Mouse (Mus musculus) bone marrow macrophage, adult 2 months (primary cell): ENCODE measurements around the gene Dennd6b. TPM values are rescaled to one million over a fixed set of nuclear protein-coding genes. Genes with fewer than 3 reads are reported as not detected.

Experiments used
- H3K27ac ChIP-seq: 2 replicates; pipeline ENCODE4 v1.5.1; 2012; ENCODE audit warnings: low read depth, low read length; ENCODE audit not compliant: insufficient read depth
- H3K4me1 ChIP-seq: 2 replicates; pipeline ENCODE4 v1.6.1; 2012; ENCODE audit warnings: low read length; ENCODE audit not compliant: control insufficient read depth, insufficient read depth
- H3K4me3 ChIP-seq: 2 replicates; pipeline ENCODE4 v1.5.1; 2012; ENCODE audit warnings: mild to moderate bottlenecking, low read length, moderate library complexity; ENCODE audit not compliant: insufficient read depth
- CTCF ChIP-seq: IDR thresholded peaks from 2 replicates; pipeline ENCODE4 v1.5.1; 2012; ENCODE audit warnings: low read depth, mild to moderate bottlenecking, low read length, moderate library complexity
- POLR2A ChIP-seq: IDR thresholded peaks from 2 replicates; pipeline ENCODE4 v1.6.1; 2012; ENCODE audit warnings: mild to moderate bottlenecking, low read depth, low read length, borderline replicate concordance
- polyA plus RNA-seq: library from polyadenylated mRNA; stranded (reverse); fragments of >200 nt; gene quantifications from 2 replicates; pipeline ENCODE4 v1.2.4, GENCODE M21; 2012; ENCODE audit not compliant: missing spikeins, insufficient read depth, insufficient read length

Gene Dennd6b
- polyA plus RNA-seq, 1 experiment = 3.4 TPM

GRCm38 (mm10) chr15:89177576-89178259, 18.6 kb downstream of the Dennd6b start:
- H3K27ac ChIP-seq = peak overlapping the region; percentile 100
- peaks cover 46% of the 10 kb centered on the region for H3K4me1 ChIP-seq
- TF ChIP-seq POLR2A = no peak
- TF ChIP-seq CTCF = no peak
- peak overlapping the region; percentile 77 for H3K4me3 ChIP-seq

- Histone ChIP-seq H3K4me1 (peaks cover 44% of the 10 kb centered on the region), H3K27ac (peak overlapping the region; percentile 100), H3K4me3 (peak overlapping the region; percentile 62)
- TF ChIP-seq CTCF (no peak), POLR2A (no peak)
These were observed 19.2 kb downstream of the Dennd6b start for GRCm38 (mm10) chr15:89177121-89177520.

GRCm38 (mm10) chr15:89175411-89176155, 20.7 kb downstream of the Dennd6b start:
- no peak for TF ChIP-seq CTCF
- no peak for TF ChIP-seq POLR2A
- peaks cover 55% of the 10 kb centered on the region for H3K4me1 ChIP-seq
- H3K27ac ChIP-seq = peak overlapping the region; percentile 24; the same call in 1 of the 2 replicates
- no peak overlapping the region for H3K4me3 ChIP-seq

GRCm38 (mm10) chr15:89174889-89175339, 21.4 kb downstream of the Dennd6b start:
- Histone ChIP-seq H3K27ac (peak overlapping the region; percentile 24; the same call in 1 of the 2 replicates), H3K4me1 (peaks cover 60% of the 10 kb centered on the region), H3K4me3 (no peak overlapping the region)
- TF ChIP-seq POLR2A (no peak), CTCF (no peak)

- peak overlapping the region; percentile 83 for H3K4me3 ChIP-seq
- no peak for TF ChIP-seq CTCF
- no peak for TF ChIP-seq POLR2A
- peak overlapping the region; percentile 96 for H3K27ac ChIP-seq
- H3K4me1 ChIP-seq = peaks cover 69% of the 10 kb centered on the region
These were observed 22.4 kb downstream of the Dennd6b start for GRCm38 (mm10) chr15:89173906-89174214.

GRCm38 (mm10) chr15:89173024-89173905, 23.0 kb downstream of the Dennd6b start:
- H3K4me3 ChIP-seq = peak overlapping the region; percentile 83
- peak overlapping the region; percentile 96 for H3K27ac ChIP-seq
- TF ChIP-seq CTCF = no peak
- no peak for TF ChIP-seq POLR2A
- H3K4me1 ChIP-seq = peaks cover 66% of the 10 kb centered on the region

- Histone ChIP-seq H3K4me1 (peaks cover 63% of the 10 kb centered on the region), H3K27ac (peak overlapping the region; percentile 96), H3K4me3 (peak overlapping the region; percentile 83)
- no peak for TF ChIP-seq POLR2A
- no peak for TF ChIP-seq CTCF
These were observed 23.9 kb downstream of the Dennd6b start for GRCm38 (mm10) chr15:89172276-89172935.

GRCm38 (mm10) chr15:89171526-89172051, 24.7 kb downstream of the Dennd6b start:
- peak overlapping the region; percentile 96 for H3K27ac ChIP-seq
- TF ChIP-seq POLR2A (no peak), CTCF (no peak)
- H3K4me3 ChIP-seq = peak overlapping the region; percentile 20
- peaks cover 58% of the 10 kb centered on the region for H3K4me1 ChIP-seq

- Histone ChIP-seq H3K4me1 (peaks cover 44% of the 10 kb centered on the region), H3K27ac (peak overlapping the region; percentile 36), H3K4me3 (no peak overlapping the region)
- TF ChIP-seq POLR2A (no peak), CTCF (no peak)
These were observed 26.2 kb downstream of the Dennd6b start for GRCm38 (mm10) chr15:89170102-89170501.
